Mouse (Mus musculus) lung, embryonic 15.5 days (tissue): ENCODE measurements around the gene Pappa2. TPM values are rescaled to one million over a fixed set of nuclear protein-coding genes. Genes with fewer than 3 reads are reported as not detected.

ENCODE experiments used
- ATAC-seq: fragments of 200-750 bp; cut with Nextera tagmentation; 2 replicates; pipeline ENCODE4 v1.8.0; 2017; ENCODE audit warnings: moderate number of reproducible peaks, borderline replicate concordance; ENCODE audit not compliant: low FRiP score, low TSS enrichment; ENCODE audit errors: extremely low read depth
- H3K27ac ChIP-seq: fragments of 300-500 bp; sonication (generic); 2 replicates; pipeline ENCODE4 v1.5.1; 2015; ENCODE audit warnings: moderate library complexity, mild to moderate bottlenecking, inconsistent platforms
- H3K27me3 ChIP-seq: fragments of 300-500 bp; sonication (generic); 2 replicates; pipeline ENCODE4 v1.6.1; 2015; ENCODE audit warnings: inconsistent platforms
- H3K36me3 ChIP-seq: fragments of 300-500 bp; sonication (generic); 2 replicates; pipeline ENCODE4 v1.6.1; 2015; ENCODE audit warnings: inconsistent platforms
- H3K4me1 ChIP-seq: fragments of 300-500 bp; sonication (generic); 2 replicates; pipeline ENCODE4 v1.6.1; 2015; ENCODE audit warnings: inconsistent platforms
- H3K4me2 ChIP-seq: fragments of 300-500 bp; sonication (generic); 2 replicates; pipeline ENCODE4 v1.6.1; 2015; ENCODE audit warnings: inconsistent platforms, mild to moderate bottlenecking, moderate library complexity
- H3K4me3 ChIP-seq: fragments of 300-500 bp; sonication (generic); 2 replicates; pipeline ENCODE4 v1.5.1; 2015; ENCODE audit warnings: mild to moderate bottlenecking, inconsistent platforms
- H3K9ac ChIP-seq: fragments of 300-500 bp; sonication (generic); 2 replicates; pipeline ENCODE4 v1.6.1; 2015; ENCODE audit warnings: inconsistent platforms
- H3K9me3 ChIP-seq: fragments of 300-500 bp; sonication (generic); 2 replicates; pipeline ENCODE4 v1.6.1; 2016; ENCODE audit warnings: inconsistent platforms
- WGBS: fragments of 180-500 bp; shearing (Covaris S2); methylation state at CpG from one replicate; pipeline ENCODE4 v1.1.7; 2015; 5-methylcytosine and 5-hydroxymethylcytosine counted together
- polyA plus RNA-seq: library from polyadenylated mRNA; unstranded; fragments of >200 nt; fragmentation: Nextera tagmentation; extraction: Ambion mirVana; gene quantifications from 2 replicates; pipeline ENCODE4 v1.2.1, GENCODE M21; 2015

Pappa2 gene
- polyA plus RNA-seq, 1 experiment from 2014 or later: 0.85 TPM

- Histone ChIP-seq H3K9me3 (no peaks in the 10 kb centered on the region), H3K4me2 (no peak overlapping the region), H3K4me1 (no peaks in the 10 kb centered on the region), H3K9ac (no peak overlapping the region), H3K27ac (no peak overlapping the region), H3K27me3 (no peaks in the 10 kb centered on the region), H3K4me3 (no peak overlapping the region), H3K36me3 (no peaks in the 10 kb centered on the region)
- ATAC-seq: no peak
- 39% methylated on average over 4 of the region's 4 CpGs for WGBS
Observed at GRCm38 (mm10) chr1:158944936-158945335, 35.4 kb downstream of the Pappa2 start.

GRCm38 (mm10) chr1:158942864-158943263, 37.4 kb downstream of the Pappa2 start:
- H3K4me2 ChIP-seq: no peak overlapping the region
- no peaks in the 10 kb centered on the region for H3K9me3 ChIP-seq
- no peak overlapping the region for H3K27ac ChIP-seq
- no peaks in the 10 kb centered on the region for H3K27me3 ChIP-seq
- no peaks in the 10 kb centered on the region for H3K36me3 ChIP-seq
- 50% methylated on average over 3 of the region's 3 CpGs for WGBS
- H3K4me3 ChIP-seq: no peak overlapping the region
- no peak overlapping the region for H3K9ac ChIP-seq
- no peaks in the 10 kb centered on the region for H3K4me1 ChIP-seq
- no peak for ATAC-seq

GRCm38 (mm10) chr1:158940966-158941365, 39.3 kb downstream of the Pappa2 start:
- 75% methylated on average over 3 of the region's 3 CpGs for WGBS
- H3K36me3 ChIP-seq: no peaks in the 10 kb centered on the region
- no peak for ATAC-seq
- H3K4me2 ChIP-seq: no peak overlapping the region
- H3K27me3 ChIP-seq: no peaks in the 10 kb centered on the region
- H3K27ac ChIP-seq: no peak overlapping the region
- H3K9ac ChIP-seq: no peak overlapping the region
- no peaks in the 10 kb centered on the region for H3K9me3 ChIP-seq
- no peaks in the 10 kb centered on the region for H3K4me1 ChIP-seq
- no peak overlapping the region for H3K4me3 ChIP-seq

GRCm38 (mm10) chr1:158934447-158934846, 45.8 kb downstream of the Pappa2 start:
- no peaks in the 10 kb centered on the region for H3K4me1 ChIP-seq
- no peaks in the 10 kb centered on the region for H3K27me3 ChIP-seq
- no peak overlapping the region for H3K9ac ChIP-seq
- no peaks in the 10 kb centered on the region for H3K36me3 ChIP-seq
- H3K4me3 ChIP-seq: no peak overlapping the region
- ATAC-seq: no peak
- no peak overlapping the region for H3K4me2 ChIP-seq
- no peak overlapping the region for H3K27ac ChIP-seq
- 85% methylated on average over 3 of the region's 3 CpGs for WGBS
- H3K9me3 ChIP-seq: no peaks in the 10 kb centered on the region

- Histone ChIP-seq H3K27ac (no peak overlapping the region), H3K36me3 (no peaks in the 10 kb centered on the region), H3K4me3 (no peak overlapping the region), H3K9ac (no peak overlapping the region), H3K27me3 (no peaks in the 10 kb centered on the region), H3K9me3 (no peaks in the 10 kb centered on the region), H3K4me2 (no peak overlapping the region), H3K4me1 (no peaks in the 10 kb centered on the region)
- ATAC-seq: no peak
- WGBS: 73% methylated on average over 6 of the region's 6 CpGs
Observed at GRCm38 (mm10) chr1:158931202-158931827, 49.0 kb downstream of the Pappa2 start.

GRCm38 (mm10) chr1:158929369-158929768, 50.9 kb downstream of the Pappa2 start:
- no peaks in the 10 kb centered on the region for H3K9me3 ChIP-seq
- no peaks in the 10 kb centered on the region for H3K27me3 ChIP-seq
- no peaks in the 10 kb centered on the region for H3K4me1 ChIP-seq
- H3K9ac ChIP-seq: no peak overlapping the region
- no peaks in the 10 kb centered on the region for H3K36me3 ChIP-seq
- H3K4me2 ChIP-seq: no peak overlapping the region
- WGBS: 57% methylated on average over 3 of the region's 3 CpGs
- ATAC-seq: no peak
- H3K4me3 ChIP-seq: no peak overlapping the region
- H3K27ac ChIP-seq: no peak overlapping the region

- no peak for ATAC-seq
- WGBS: 42% methylated on average over 5 of the region's 5 CpGs
- H3K4me3 ChIP-seq: no peak overlapping the region
- no peaks in the 10 kb centered on the region for H3K27me3 ChIP-seq
- no peak overlapping the region for H3K9ac ChIP-seq
- no peaks in the 10 kb centered on the region for H3K4me1 ChIP-seq
- no peaks in the 10 kb centered on the region for H3K9me3 ChIP-seq
- H3K36me3 ChIP-seq: no peaks in the 10 kb centered on the region
- H3K27ac ChIP-seq: 0 out of 2 replicates have a peak overlapping the region, but pooled peaks have one; percentile 64
- no peak overlapping the region for H3K4me2 ChIP-seq
Observed at GRCm38 (mm10) chr1:158920451-158920850, 59.8 kb downstream of the Pappa2 start.

- no peak for ATAC-seq
- Histone ChIP-seq H3K9me3 (no peaks in the 10 kb centered on the region), H3K4me2 (no peak overlapping the region), H3K27me3 (no peaks in the 10 kb centered on the region), H3K4me3 (no peak overlapping the region), H3K9ac (no peak overlapping the region), H3K36me3 (no peaks in the 10 kb centered on the region), H3K27ac (no peak overlapping the region), H3K4me1 (no peaks in the 10 kb centered on the region)
- 59% methylated on average over 3 of the region's 3 CpGs for WGBS
Observed at GRCm38 (mm10) chr1:158918890-158919289, 61.4 kb downstream of the Pappa2 start.

- Histone ChIP-seq H3K27me3 (no peaks in the 10 kb centered on the region), H3K4me1 (no peaks in the 10 kb centered on the region), H3K9ac (no peak overlapping the region), H3K27ac (no peak overlapping the region), H3K4me2 (no peak overlapping the region), H3K36me3 (no peaks in the 10 kb centered on the region), H3K9me3 (no peaks in the 10 kb centered on the region), H3K4me3 (no peak overlapping the region)
- ATAC-seq: no peak
- WGBS: 77% methylated on average over 3 of the region's 3 CpGs
Observed at GRCm38 (mm10) chr1:158917067-158917466, 63.2 kb downstream of the Pappa2 start.

GRCm38 (mm10) chr1:158915592-158915991, 64.7 kb downstream of the Pappa2 start:
- no peak for ATAC-seq
- Histone ChIP-seq H3K4me2 (no peak overlapping the region), H3K9ac (no peak overlapping the region), H3K9me3 (no peaks in the 10 kb centered on the region), H3K36me3 (no peaks in the 10 kb centered on the region), H3K27ac (no peak overlapping the region), H3K4me3 (no peak overlapping the region), H3K4me1 (no peaks in the 10 kb centered on the region), H3K27me3 (no peaks in the 10 kb centered on the region)
- WGBS: 87% methylated on average over 5 of the region's 5 CpGs

- ATAC-seq: no peak
- Histone ChIP-seq H3K9me3 (no peaks in the 10 kb centered on the region), H3K36me3 (no peaks in the 10 kb centered on the region), H3K27me3 (no peaks in the 10 kb centered on the region), H3K4me2 (no peak overlapping the region), H3K27ac (no peak overlapping the region), H3K4me1 (no peaks in the 10 kb centered on the region), H3K9ac (no peak overlapping the region), H3K4me3 (no peak overlapping the region)
- 78% methylated on average over 2 of the region's 2 CpGs for WGBS
Observed at GRCm38 (mm10) chr1:158910661-158911060, 69.6 kb downstream of the Pappa2 start.

GRCm38 (mm10) chr1:158897339-158897738, 83.0 kb downstream of the Pappa2 start:
- Histone ChIP-seq H3K36me3 (no peaks in the 10 kb centered on the region), H3K4me1 (no peaks in the 10 kb centered on the region), H3K4me3 (no peak overlapping the region), H3K27me3 (no peaks in the 10 kb centered on the region), H3K9me3 (no peaks in the 10 kb centered on the region), H3K9ac (no peak overlapping the region), H3K4me2 (no peak overlapping the region), H3K27ac (no peak overlapping the region)
- no peak for ATAC-seq

GRCm38 (mm10) chr1:158894441-158894840, 85.8 kb downstream of the Pappa2 start:
- ATAC-seq: no peak
- no peak overlapping the region for H3K4me3 ChIP-seq
- H3K9ac ChIP-seq: no peak overlapping the region
- H3K4me2 ChIP-seq: no peak overlapping the region
- no peaks in the 10 kb centered on the region for H3K36me3 ChIP-seq
- H3K27me3 ChIP-seq: no peaks in the 10 kb centered on the region
- no peak overlapping the region for H3K27ac ChIP-seq
- no peaks in the 10 kb centered on the region for H3K9me3 ChIP-seq
- WGBS: 89% methylated on average over 6 of the region's 6 CpGs
- no peaks in the 10 kb centered on the region for H3K4me1 ChIP-seq
